Mouse (Mus musculus) neural tube, embryonic 10.5 days (tissue): ENCODE results near the gene Kcnj6.

Experiments used
- DNase-seq: peaks from one replicate; pipeline ENCODE4 v3.0.0-alpha.2; 2017; ENCODE audit warnings: low spot score; ENCODE audit errors: extremely low spot score

Gene Kcnj6

DNA sequence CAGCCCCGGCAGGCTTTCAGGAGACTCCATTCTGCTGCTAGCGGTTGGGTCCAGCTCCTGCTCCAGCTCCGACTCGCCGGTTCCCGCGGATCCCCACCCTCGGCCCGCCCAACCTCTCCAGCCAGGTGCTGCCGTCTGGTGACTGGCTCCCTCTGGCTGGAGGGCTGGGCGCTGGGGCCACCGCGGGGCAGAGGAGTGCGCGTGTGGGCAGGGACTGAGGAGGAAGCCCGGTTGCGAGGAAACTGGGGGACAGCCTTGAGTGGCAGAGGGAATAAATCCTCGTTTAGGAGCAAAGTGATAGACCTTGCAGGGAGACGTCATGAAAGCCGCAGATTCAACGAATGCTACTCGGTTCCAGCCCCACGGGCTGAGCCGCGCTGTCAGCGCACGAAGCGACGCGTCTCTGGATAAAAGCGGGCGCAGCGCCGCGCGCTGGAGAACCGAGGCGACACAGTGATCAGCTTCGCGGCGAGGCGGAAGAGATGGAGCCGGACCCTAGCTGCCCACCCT lies at the start of gene Kcnj6:
Gene Kcnj6 (minus strand): TSS at position 362 of the 510 bp plus-strand sequence.
- peak; percentile 54 for DNase-seq

- DNase-seq, result no peak
Measured at GRCm38 (mm10) chr16:95009937-95010336, 12.4 kb upstream of the Kcnj6 start.

DNA sequence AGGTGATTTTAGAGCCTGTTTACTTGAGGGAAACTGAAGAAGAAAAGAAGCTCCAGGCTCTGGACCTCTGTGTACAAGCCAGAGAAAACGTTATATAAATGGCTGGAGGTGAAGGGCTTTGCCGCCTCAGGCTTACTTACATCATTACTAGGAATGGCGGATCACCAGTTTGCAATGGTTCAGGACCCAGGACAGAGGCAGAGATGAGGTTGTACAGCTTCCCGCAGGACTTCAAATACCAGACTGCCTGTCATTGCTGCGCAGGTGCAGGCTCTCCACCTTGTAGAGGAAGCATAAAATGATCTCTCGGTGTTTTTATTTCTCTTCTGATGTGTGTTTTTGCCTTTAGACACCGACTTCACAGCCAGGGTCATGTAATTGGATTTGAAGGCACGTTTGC lies 7.1 kb upstream of the Kcnj6 start:
- DNase-seq, result peak; percentile 24

- no peak for DNase-seq
Measured at GRCm38 (mm10) chr16:94999551-94999950, 2.0 kb upstream of the Kcnj6 start.

- DNase-seq, result no peak
Measured at GRCm38 (mm10) chr16:94999019-94999418, 1.5 kb upstream of the Kcnj6 start.

GRCm38 (mm10) chr16:94996791-94997281 lies 665 bp downstream of the Kcnj6 start:
- peak; percentile 17 for DNase-seq

DNA sequence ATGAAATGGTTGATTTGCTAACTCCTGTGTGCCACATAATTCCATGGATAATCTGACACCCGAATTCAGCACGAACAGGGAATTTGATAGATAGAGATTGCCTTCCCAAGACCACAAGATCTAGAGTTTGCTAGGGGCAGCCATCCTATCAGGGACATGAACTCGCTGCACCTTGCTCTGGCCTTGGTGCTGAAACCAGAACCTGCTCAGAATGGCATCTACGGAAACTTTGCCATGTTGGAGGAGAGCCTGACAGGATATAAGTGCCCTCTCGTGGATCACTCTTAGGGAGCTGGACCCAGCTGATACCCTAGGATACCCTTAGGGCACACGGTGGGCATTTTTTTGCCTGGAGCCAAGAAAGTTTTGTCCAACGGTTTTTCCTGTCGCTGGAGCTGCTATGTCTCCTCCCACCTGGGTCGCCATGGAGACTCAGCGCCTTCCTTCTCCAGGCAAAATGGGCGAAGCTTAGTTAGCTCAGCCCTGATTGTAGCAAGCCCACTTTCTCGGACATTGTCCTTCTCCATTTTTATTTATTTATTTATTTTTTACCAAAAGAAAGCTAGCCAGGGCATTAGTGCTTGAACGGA lies 1.9 kb downstream of the Kcnj6 start:
- DNase-seq, result peak; percentile 69

- no peak for DNase-seq
Measured at GRCm38 (mm10) chr16:94994924-94995323, 2.6 kb downstream of the Kcnj6 start.

DNA sequence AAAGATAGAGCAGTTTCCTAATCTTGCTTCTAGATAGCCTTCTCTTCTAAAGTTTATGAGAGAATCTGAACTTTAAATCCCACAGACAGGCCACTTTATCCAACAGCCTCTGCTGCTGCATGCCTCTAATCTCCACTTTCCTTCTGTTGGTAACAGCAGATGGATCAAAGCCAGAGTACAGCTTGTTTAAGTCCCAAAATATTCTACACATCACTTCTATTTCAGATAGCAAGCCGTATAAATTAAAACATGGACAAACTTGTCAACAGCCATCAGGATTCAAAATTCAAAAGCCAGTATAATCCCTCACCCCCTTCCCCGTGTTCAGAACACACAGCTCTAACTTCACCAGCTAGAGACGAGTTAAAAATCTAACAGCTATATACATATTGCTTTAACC lies 3.4 kb downstream of the Kcnj6 start:
- DNase-seq, result no peak

- DNase-seq, result no peak
Measured at GRCm38 (mm10) chr16:94990114-94990513, 7.4 kb downstream of the Kcnj6 start.

DNA sequence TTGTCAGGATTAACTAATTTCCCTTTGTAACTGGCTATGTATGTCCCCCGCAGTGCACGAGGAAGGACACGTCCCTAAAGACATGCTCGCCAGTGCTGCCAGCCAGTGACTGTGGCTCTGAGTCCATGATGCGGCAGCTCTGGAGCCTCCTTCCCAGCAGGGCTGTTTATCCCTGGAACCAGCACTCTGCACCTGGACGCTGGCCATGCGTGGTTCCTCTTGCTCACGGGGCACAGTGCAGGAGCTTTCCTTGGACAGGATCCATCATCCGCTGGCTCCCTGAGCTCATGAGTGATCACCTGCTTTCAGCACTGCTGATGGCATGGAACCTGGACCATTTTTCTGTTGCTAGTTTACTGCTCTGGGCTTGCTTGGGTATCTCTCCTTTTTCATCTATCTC lies 10.8 kb downstream of the Kcnj6 start:
- DNase-seq, result no peak

DNA sequence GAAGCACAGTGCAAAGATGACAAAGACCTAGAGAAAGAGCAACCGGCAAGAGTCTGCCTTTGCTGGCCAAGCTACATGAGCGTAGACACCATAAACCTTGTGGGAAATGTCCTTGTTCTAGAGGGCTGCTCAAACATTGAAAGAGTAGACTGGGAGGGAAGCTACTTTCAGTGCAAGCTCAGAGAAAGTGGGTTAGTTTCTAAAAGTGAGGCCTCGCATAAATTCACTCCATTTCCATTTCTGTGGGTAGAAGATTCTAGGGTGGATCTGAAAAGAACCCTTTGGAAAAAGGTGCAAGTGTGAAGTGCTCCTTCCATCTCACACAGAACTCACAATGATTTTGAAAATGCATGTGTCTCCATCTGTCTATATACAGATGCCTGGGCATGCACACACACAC lies 13.2 kb downstream of the Kcnj6 start:
- no peak for DNase-seq

- DNase-seq, result no peak
Measured at GRCm38 (mm10) chr16:94980374-94980773, 17.1 kb downstream of the Kcnj6 start.

GRCm38 (mm10) chr16:94979499-94979898 lies 18.0 kb downstream of the Kcnj6 start:
- DNase-seq, result no peak

DNA sequence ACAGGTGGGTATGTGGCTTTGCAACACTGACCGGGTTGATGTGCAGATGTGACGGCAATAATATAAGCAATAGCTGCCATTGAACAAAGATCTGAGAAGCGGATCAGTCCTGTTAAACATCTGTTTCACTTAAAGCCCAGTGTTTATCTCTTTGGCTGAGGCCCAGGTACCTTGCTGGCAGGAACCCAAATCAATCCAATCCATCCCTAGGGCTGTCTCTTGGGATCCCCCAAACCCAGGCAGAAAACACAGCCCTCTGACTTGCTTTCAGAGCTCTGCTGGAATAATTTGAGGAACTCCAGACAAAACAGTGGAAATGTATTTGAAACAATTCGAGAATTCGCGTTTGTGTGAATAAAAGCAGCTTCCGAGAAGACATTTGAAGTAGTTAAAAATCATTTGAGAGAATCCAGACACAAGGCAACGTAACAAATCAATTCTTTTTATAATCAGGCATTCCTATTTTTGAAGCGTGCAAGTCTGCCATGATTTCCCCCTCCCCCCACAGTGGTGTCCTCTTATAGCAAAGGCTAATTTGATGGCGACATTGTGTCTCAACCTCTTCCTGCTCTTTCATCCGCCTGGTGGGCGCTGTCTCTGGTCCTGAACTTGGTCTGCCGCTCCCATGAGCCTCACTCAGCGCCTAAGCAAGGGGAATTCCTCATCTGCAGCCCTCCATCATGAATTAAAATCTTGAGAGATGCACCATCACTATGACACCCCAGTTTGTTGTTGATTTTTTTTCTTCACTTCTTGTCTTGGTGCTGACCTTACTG lies 25.2 kb downstream of the Kcnj6 start:
- peak; percentile 57 for DNase-seq

DNA sequence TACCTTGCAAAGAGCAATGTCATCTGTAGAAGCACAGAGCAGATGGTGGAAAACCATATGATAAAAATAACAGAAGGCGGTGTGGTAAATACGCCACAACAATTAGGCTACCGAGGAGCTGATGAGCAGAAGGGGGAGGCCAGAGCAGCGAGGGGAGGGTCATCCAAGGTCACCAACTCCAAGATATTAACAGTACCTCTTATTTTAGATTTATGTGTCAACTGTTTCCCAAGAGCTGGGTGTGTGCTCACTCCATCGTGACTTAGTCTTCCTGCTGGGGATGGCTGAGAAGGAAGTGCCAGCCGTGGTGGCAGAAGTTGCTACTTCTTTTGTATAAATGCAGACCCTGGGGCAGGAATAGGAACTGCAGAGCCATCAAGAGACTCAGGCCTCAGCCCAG lies 28.6 kb downstream of the Kcnj6 start:
- no peak for DNase-seq

GRCm38 (mm10) chr16:94968472-94968871 lies 29.0 kb downstream of the Kcnj6 start:
- DNase-seq, result no peak

GRCm38 (mm10) chr16:94957156-94957828 lies 40.2 kb downstream of the Kcnj6 start:
- no peak for DNase-seq

- DNase-seq, result no peak
Measured at GRCm38 (mm10) chr16:94956410-94956809, 41.1 kb downstream of the Kcnj6 start.

DNA sequence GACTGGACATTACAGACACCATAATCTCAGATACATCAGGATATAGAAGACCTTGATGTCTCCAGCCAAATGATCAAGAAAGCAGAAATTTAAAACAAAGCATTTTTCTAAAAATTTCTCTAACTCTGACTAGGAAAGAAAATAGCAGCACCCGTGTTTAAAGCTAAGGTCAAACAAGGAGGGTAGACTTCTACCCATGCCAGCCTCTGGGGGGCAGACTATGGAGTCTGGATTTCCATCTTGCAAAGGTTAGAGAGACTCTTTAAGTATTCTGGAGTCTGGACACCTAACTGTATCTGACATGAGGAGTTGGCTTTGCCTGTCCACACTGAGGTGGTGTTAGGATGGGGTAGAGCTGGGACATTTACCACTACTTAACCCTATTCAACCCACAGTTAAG lies 44.2 kb downstream of the Kcnj6 start:
- DNase-seq, result no peak

DNA sequence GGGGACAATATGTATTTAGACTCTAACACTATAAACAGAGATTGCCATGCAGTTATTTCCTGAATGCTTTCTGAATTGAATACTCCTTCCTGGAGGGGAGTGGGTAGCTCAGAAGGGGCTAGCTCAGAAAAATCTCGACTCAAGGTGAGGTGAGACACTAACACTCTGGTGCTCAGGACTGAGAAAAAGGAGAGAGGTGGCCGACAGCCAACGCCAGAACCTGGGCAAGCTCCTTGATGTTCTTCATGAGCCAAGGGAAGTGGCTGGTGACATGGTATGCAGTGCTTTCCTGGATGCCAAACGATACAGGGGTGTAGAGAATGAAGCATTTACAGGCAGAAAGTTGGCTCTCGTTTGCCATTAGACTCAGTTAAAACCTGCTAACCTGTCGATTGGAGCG lies 48.3 kb downstream of the Kcnj6 start:
- no peak for DNase-seq

DNA sequence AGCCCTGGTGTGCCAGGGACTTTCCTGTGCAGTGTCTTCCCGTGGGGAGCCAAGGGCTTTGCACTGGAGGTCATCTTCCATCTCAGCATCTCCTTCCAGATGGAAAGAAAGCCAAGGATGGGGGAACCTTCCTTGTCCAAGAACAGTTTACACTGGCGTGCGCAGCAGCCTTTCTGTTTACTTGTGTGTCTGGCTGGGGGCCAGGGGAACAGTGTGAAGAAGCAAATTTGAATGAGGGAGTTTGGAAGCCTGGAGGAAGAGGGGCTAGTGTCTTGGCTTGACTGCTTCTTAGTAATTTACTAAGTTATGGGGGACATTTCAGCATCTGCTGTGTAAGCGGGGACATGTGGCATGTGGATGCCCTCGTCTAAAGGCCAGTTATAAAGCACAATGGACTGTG lies 50.7 kb downstream of the Kcnj6 start:
- DNase-seq, result no peak
